Mouse (Mus musculus): ENCODE results near the gene Etv2.

Gene Etv2

GRCm38 (mm10) chr7:30613529-30614112 lies 22.0 kb downstream of the Etv2 start:
- peak; percentile 77 to 78 for DNase-seq

- DNase-seq = no peak
Observed at GRCm38 (mm10) chr7:30612654-30613402, 22.8 kb downstream of the Etv2 start, which contains the start of gene Upk1a. Gene Upk1a (minus strand): TSS chr7:30612847.

GRCm38 (mm10) chr7:30610043-30610442 lies 25.6 kb downstream of the Etv2 start:
- DNase-seq = no peak

GRCm38 (mm10) chr7:30608476-30608875 lies 27.2 kb downstream of the Etv2 start:
- DNase-seq = no peak

- peak; percentile 76 to 79 for DNase-seq
Observed at GRCm38 (mm10) chr7:30607706-30608309, 27.8 kb downstream of the Etv2 start.

GRCm38 (mm10) chr7:30604944-30605343 lies 30.7 kb downstream of the Etv2 start:
- DNase-seq = no peak

- no peak for DNase-seq
Observed at GRCm38 (mm10) chr7:30604424-30604823, 31.2 kb downstream of the Etv2 start.

- DNase-seq = no peak
Observed at GRCm38 (mm10) chr7:30602583-30602982, 33.1 kb downstream of the Etv2 start.

GRCm38 (mm10) chr7:30600651-30601050 lies 35.0 kb downstream of the Etv2 start:
- DNase-seq = no peak

GRCm38 (mm10) chr7:30599933-30600353 lies 35.7 kb downstream of the Etv2 start:
- DNase-seq = peak; percentile 48 to 51

GRCm38 (mm10) chr7:30598786-30599185 lies 36.9 kb downstream of the Etv2 start, which contains the start of gene Zbtb32:
Gene Zbtb32 (minus strand): TSS chr7:30598909.
- no peak for DNase-seq

GRCm38 (mm10) chr7:30596811-30597210 lies 38.8 kb downstream of the Etv2 start:
- DNase-seq = no peak

GRCm38 (mm10) chr7:30596093-30596492 lies 39.6 kb downstream of the Etv2 start:
- no peak for DNase-seq

GRCm38 (mm10) chr7:30594510-30595024 lies 41.1 kb downstream of the Etv2 start:
- DNase-seq = peak; percentile 23 to 34

GRCm38 (mm10) chr7:30593579-30594509 lies 41.8 kb downstream of the Etv2 start:
- DNase-seq = peak; percentile 34

- DNase-seq = peak in 1 of 2 experiments; percentile 11
Observed at GRCm38 (mm10) chr7:30592772-30593423, 42.8 kb downstream of the Etv2 start.

- no peak for DNase-seq
Observed at GRCm38 (mm10) chr7:30591605-30591951, 44.1 kb downstream of the Etv2 start.

GRCm38 (mm10) chr7:30590927-30591604 lies 44.6 kb downstream of the Etv2 start:
- DNase-seq = no peak

GRCm38 (mm10) chr7:30589435-30590301 lies 46.0 kb downstream of the Etv2 start:
- DNase-seq = peak; percentile 79 to 83

GRCm38 (mm10) chr7:30588676-30589434 lies 46.8 kb downstream of the Etv2 start, which contains the start of gene Kmt2b:
Gene Kmt2b (minus strand): TSS chr7:30588726.
- DNase-seq = peak; percentile 90
